Mouse (Mus musculus) brain, embryonic 14.5 days (tissue): ENCODE measurements around the gene Clec12b.

Source experiments
- CTCF ChIP-seq: fragments of 200-500 bp; IDR thresholded peaks from 2 replicates; pipeline ENCODE4 v1.5.1; 2012; ENCODE audit warnings: inconsistent platforms, mild to moderate bottlenecking, moderate library complexity, borderline replicate concordance; ENCODE audit not compliant: insufficient read depth, insufficient read length; ENCODE audit errors: extremely low read depth
- POLR2A ChIP-seq: fragments of 200-500 bp; IDR thresholded peaks from 2 replicates; pipeline ENCODE4 v1.6.1; 2012; ENCODE audit warnings: mild to moderate bottlenecking, inconsistent platforms, borderline replicate concordance; ENCODE audit not compliant: poor library complexity, insufficient read depth, insufficient read length, severe bottlenecking; ENCODE audit errors: extremely low read depth

GRCm38 (mm10) chr6:129399945-129400344 lies 14.3 kb upstream of the Clec12b start:
- TF ChIP-seq POLR2A (no peak), CTCF (no peak)
